Mouse (Mus musculus): ENCODE measurements around the gene Gm48552.

DNA sequence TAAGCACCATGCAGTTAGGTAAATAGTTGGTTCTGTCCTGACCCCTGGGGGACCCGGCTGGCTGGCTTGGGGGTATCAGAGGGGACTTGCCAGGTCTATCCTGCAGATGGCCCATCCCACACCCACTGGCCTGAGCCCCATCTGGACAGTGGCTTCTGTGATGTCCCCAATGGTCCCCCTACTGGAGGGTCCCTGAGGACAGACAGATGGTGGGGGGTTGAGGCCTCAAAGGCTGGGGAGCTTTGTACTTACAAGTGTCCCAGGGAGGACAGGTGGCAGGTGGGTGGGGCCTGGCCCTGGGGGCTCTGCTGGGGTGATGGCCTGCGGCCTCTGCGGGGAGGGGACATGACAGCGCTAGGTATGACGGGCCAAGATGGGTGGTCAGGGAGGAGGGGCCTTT, 10.5 kb downstream of the Gm48552 start:
- no peak for TF ChIP-seq CTCF (IDR thresholded peaks at IDR 0.05; ENCODE audit: extremely low read depth, insufficient read depth, low read length)
- TF ChIP-seq POLR2A (IDR thresholded peaks at IDR 0.05; ENCODE audit: extremely low read depth, insufficient read depth, low read length): no peak

Data from cortical plate, adult 2 months (tissue).